Mouse (Mus musculus) lung, postnatal 0 days (tissue): ENCODE data around the gene Rfng. TPM values are rescaled to one million over a fixed set of nuclear protein-coding genes. Genes with fewer than 3 reads are reported as not detected.
"Not testable (repeated sequence)": the region's sequence is repeated elsewhere in the genome, so short reads cannot be mapped to it uniquely, and the experiment has no call there.

Source experiments
- ATAC-seq: fragments of 200-750 bp; cut with Nextera tagmentation; 2 replicates; pipeline ENCODE4 v1.8.0; 2017; ENCODE audit warnings: moderate library complexity
- DNase-seq: peaks from one replicate; pipeline ENCODE4 v3.0.0-alpha.2; 2016; ENCODE audit warnings: low spot score
- H3K27ac ChIP-seq: fragments of 300-500 bp; sonication (generic); 2 replicates; pipeline ENCODE4 v1.5.1; 2014; ENCODE audit warnings: antibody characterized with exemption, mild to moderate bottlenecking, low read length, mixed read lengths
- H3K27me3 ChIP-seq: fragments of 300-500 bp; sonication (generic); replicated peaks from 2 replicates; pipeline ENCODE4 v1.6.1; 2014; ENCODE audit warnings: low read length, mixed read lengths; ENCODE audit not compliant: insufficient read depth
- H3K36me3 ChIP-seq: fragments of 300-500 bp; sonication (generic); 2 replicates; pipeline ENCODE4 v1.6.1; 2014; ENCODE audit warnings: low read length, mixed read lengths; ENCODE audit not compliant: insufficient read depth
- H3K4me1 ChIP-seq: fragments of 300-500 bp; sonication (generic); 2 replicates; pipeline ENCODE4 v1.6.1; 2014; ENCODE audit warnings: antibody characterized with exemption, low read depth, low read length, mixed read lengths; ENCODE audit not compliant: insufficient read depth
- H3K4me2 ChIP-seq: fragments of 300-500 bp; sonication (generic); replicated peaks from 2 replicates; pipeline ENCODE4 v1.6.1; 2014; ENCODE audit warnings: low read depth, mild to moderate bottlenecking, low read length, moderate library complexity, mixed read lengths
- H3K4me3 ChIP-seq: fragments of 300-500 bp; sonication (generic); 2 replicates; pipeline ENCODE4 v1.5.1; 2014; ENCODE audit warnings: low read depth, low read length
- H3K9ac ChIP-seq: fragments of 300-500 bp; sonication (generic); replicated peaks from 2 replicates; pipeline ENCODE4 v1.6.1; 2014; ENCODE audit warnings: low read depth, mild to moderate bottlenecking
- H3K9me3 ChIP-seq: fragments of 300-500 bp; sonication (generic); 2 replicates; pipeline ENCODE4 v1.6.1; 2016; ENCODE audit warnings: low read length, mixed read lengths
- CTCF ChIP-seq: IDR thresholded peaks from 2 replicates; pipeline ENCODE4 v1.5.1; 2016; ENCODE audit warnings: antibody characterized with exemption, mild to moderate bottlenecking
- EP300 ChIP-seq: IDR thresholded peaks from 2 replicates; pipeline ENCODE4 v1.6.1; 2016; ENCODE audit warnings: antibody characterized with exemption, mild to moderate bottlenecking, control low read depth
- WGBS: fragments of 180-500 bp; shearing (Covaris S2); extraction: QIAGEN DNeasy Blood & Tissue Kit; methylation state at CpG from one replicate; pipeline ENCODE4 v1.1.7; 2014; 5-methylcytosine and 5-hydroxymethylcytosine counted together
- polyA plus RNA-seq: library from polyadenylated mRNA; unstranded; fragments of >200 nt; fragmentation: Nextera tagmentation; extraction: Ambion mirVana; gene quantifications from 2 replicates; pipeline ENCODE4 v1.2.1, GENCODE M21; 2015

Gene Rfng
- polyA plus RNA-seq, 1 experiment from 2014 or later, result 26.4 TPM

DNA sequence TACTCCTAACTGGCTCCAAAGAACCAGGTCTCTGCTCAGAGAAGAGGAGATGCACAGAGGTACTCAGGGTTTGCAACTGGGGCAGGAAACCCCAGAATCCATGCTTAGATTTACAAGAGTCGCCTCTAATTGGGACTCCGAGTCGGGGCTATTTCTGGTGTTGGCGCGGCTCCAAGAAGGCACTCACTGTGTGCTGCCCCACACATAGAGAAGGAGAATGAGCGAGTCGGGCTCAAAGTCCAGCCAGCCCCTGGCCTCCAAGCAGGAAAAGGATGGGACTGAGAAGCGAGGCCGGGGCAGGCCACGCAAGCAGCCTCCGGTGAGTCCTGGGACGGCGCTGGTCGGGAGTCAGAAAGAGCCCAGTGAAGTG is 21.4 kb downstream of the Rfng start, which contains the start of gene Hmga1b:
Gene Hmga1b (plus strand): TSS at position 123 of the 370 bp plus-strand sequence.
- not testable (repeated sequence) for H3K4me2 ChIP-seq, H3K9me3 ChIP-seq, H3K36me3 ChIP-seq, H3K27me3 ChIP-seq, H3K9ac ChIP-seq, H3K4me3 ChIP-seq, H3K4me1 ChIP-seq, DNase-seq
- peak; percentile 42; the same call in 1 of the 2 replicates for ATAC-seq
- peak within 1 kb of the TSS; percentile 54 for H3K27ac ChIP-seq
- WGBS, result 11% methylated on average over 13 of the region's 14 CpGs

DNA sequence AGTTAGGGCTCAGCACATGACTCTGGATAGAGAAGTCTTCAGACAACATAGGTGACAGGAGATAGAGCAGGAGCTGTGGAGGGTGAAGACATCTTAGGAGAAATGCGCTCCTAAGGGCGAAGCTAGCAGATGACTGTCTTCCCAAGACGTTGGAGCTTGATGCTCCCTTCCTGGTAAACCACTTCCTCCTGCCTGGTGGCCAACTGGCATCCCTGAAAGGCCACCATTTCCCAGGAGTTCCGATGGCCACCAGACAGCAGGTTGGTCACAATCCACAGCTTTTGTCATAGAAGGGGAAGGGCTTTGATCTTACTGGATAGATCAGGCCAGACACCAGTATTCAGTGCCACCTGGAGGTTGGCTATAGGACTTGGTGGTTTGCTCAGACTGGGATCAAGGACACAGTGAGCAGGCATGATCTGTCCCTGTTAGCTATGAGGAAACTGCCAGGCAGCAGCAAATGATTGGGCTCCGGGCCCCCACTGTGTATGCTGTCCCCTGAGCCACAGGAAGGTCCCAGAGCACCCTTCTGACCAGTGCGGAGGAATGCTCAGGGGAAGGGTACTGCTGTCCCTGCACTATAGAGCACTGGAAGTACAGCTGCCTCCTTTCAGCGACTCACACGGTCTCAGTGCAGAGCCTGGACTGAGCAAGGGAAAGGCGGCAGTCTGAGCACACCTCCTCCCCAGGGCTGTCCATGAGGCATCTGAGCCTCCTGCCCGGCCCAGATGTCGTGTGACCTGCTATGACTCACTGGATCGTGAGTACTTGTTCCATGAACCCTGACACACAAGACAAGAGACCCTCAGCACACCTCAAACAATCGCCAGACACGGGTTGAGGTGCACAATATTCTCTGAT is 22.0 kb downstream of the Rfng start:
- no peaks in the 10 kb centered on the region for H3K9me3 ChIP-seq
- WGBS, result 55% methylated on average over 14 of the region's 14 CpGs
- no peak overlapping the region for H3K4me3 ChIP-seq
- TF ChIP-seq EP300 (0 out of 2 replicates have a peak, but pooled peaks have one; percentile 54), CTCF (no peak)
- H3K4me2 ChIP-seq, result no peak overlapping the region
- H3K4me1 ChIP-seq, result 0 out of 2 replicates have a peak, but pooled peaks cover 4% of the 10 kb centered on the region
- H3K27ac ChIP-seq, result peak overlapping the region; percentile 54
- no peak overlapping the region for H3K9ac ChIP-seq
- no peaks in the 10 kb centered on the region for H3K36me3 ChIP-seq
- peak; percentile 76 for ATAC-seq
- peak; percentile 52 for DNase-seq
- H3K27me3 ChIP-seq, result no peaks in the 10 kb centered on the region

DNA sequence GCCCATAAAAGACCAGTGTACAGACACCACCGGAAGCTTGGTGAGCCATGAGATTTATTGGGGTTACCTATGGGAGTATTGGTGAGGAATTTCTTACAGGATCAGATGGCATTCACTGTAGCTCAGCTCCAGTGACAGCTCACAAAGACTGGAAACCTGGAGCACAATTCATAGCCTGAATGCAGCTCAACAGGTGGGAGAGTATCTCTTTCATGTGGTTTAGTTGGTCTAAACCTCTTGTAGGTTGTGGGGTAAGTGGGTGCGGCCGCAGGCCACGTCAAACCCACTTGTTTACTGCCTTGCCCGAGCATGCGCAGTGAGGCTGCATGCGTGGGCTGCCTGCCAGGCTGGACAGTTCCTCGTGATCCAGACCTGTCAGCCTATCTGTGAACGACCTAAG is 23.8 kb downstream of the Rfng start:
- 83% methylated on average over 9 of the region's 9 CpGs for WGBS

DNA sequence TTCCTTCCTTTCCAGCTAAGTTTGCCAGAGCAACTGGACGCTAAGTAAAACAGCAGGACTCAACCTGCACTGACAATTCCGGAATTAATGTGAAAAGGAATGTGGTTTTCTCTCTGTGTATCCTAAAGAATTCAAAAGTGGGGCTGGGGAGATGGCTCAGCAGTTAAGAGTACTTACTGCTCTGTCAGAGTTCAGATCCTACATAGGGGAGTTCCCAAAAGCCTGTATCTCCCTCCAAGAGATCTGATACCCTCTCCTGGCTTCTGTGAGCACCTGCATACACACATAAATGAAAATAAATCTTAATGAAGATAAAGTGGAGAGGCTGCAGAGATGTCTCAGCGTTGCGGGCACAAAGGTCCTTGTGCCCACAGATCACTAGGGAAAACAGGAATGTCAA is 32.4 kb downstream of the Rfng start:
- Histone ChIP-seq H3K4me1 (no peaks in the 10 kb centered on the region), H3K4me3 (no peak overlapping the region), H3K9ac (no peak overlapping the region), H3K36me3 (no peaks in the 10 kb centered on the region), H3K9me3 (no peaks in the 10 kb centered on the region), H3K27me3 (no peaks in the 10 kb centered on the region), H3K27ac (no peak overlapping the region), H3K4me2 (no peak overlapping the region)
- no peak for TF ChIP-seq EP300
- TF ChIP-seq CTCF, result no peak
- WGBS, result 44% methylated on average over 4 of the region's 4 CpGs
- DNase-seq (peak; percentile 4), ATAC-seq (no peak)

More for the DNA sequence above, 23.8 kb downstream of the Rfng start:
- Histone ChIP-seq H3K36me3 (no peaks in the 10 kb centered on the region), H3K9me3 (no peaks in the 10 kb centered on the region), H3K4me1 (0 out of 2 replicates have a peak, but pooled peaks cover 4% of the 10 kb centered on the region), H3K27ac (no peak overlapping the region), H3K27me3 (no peaks in the 10 kb centered on the region), H3K4me2 (no peak overlapping the region), H3K4me3 (no peak overlapping the region), H3K9ac (no peak overlapping the region)
- TF ChIP-seq EP300, result no peak
- TF ChIP-seq CTCF, result no peak
- ATAC-seq (no peak), DNase-seq (no peak)

DNA sequence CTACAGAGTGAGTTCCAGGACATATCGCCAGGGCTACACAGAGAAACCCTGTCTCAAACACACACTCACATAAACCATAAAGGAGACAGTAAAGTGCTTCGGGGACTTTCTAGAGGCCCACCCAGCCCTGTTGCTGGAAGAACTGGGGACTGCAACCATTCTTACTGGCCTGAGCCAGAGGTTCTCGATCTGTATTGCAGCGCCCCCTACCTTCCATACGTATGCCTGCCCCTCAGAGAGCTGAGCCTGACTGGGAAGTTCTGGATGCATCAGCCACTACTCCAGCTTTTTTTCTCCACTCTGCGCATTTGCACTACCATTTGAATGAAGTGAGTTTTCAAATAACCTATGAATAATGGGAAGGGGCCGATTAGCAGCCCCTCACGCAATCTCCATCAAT is 34.6 kb downstream of the Rfng start:
- ATAC-seq (no peak), DNase-seq (peak; percentile 67)
- WGBS, result 66% methylated on average over 8 of the region's 8 CpGs
- Histone ChIP-seq H3K4me2 (no peak overlapping the region), H3K27me3 (no peaks in the 10 kb centered on the region), H3K4me1 (no peaks in the 10 kb centered on the region), H3K4me3 (no peak overlapping the region), H3K27ac (no peak overlapping the region), H3K9me3 (no peaks in the 10 kb centered on the region), H3K9ac (no peak overlapping the region), H3K36me3 (no peaks in the 10 kb centered on the region)
- TF ChIP-seq EP300 (no peak), CTCF (peak; percentile 69)

DNA sequence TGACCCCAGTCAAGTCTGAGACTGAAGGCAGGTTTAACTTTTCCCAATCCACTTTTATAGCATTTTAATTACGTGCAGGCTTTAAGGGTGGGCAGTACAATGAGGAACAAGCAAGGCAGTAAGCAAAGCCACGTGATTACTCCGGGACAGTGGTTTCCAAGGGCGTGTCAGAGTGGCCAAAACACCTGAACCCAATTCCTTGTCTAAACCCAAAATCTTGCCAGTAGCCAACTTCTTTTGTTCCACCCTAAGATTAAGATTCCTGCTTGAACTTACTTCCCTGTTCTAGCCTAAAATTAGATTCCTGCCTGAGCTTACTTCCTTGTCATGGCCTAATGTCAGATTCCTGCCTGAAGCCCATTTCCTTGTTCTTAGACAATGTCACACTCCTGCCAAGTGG is 36.0 kb downstream of the Rfng start:
- Histone ChIP-seq H3K9ac (no peak overlapping the region), H3K9me3 (no peaks in the 10 kb centered on the region), H3K4me2 (no peak overlapping the region), H3K27me3 (no peaks in the 10 kb centered on the region), H3K27ac (peak overlapping the region; percentile 10; the same call in 1 of the 2 replicates), H3K4me3 (no peak overlapping the region), H3K4me1 (no peaks in the 10 kb centered on the region), H3K36me3 (no peaks in the 10 kb centered on the region)
- TF ChIP-seq CTCF (no peak), EP300 (peak; percentile 47; the same call in 1 of the 2 replicates)
- 47% methylated on average over 4 of the region's 4 CpGs for WGBS
- DNase-seq, result peak; percentile 77
- ATAC-seq, result no peak
